Mouse (Mus musculus) T-helper 2 cell (primary cell): ENCODE measurements around the gene Tomm40.

Source experiments
- in situ Hi-C: fragments of 300-600 bp; cut with MboI, MseI; formaldehyde crosslinking; loops from one replicate; pipeline ENCODE4 v1.15.1; 2025; ENCODE audit warnings: high pct_unique_total_duplicates

The Tomm40 gene

DNA sequence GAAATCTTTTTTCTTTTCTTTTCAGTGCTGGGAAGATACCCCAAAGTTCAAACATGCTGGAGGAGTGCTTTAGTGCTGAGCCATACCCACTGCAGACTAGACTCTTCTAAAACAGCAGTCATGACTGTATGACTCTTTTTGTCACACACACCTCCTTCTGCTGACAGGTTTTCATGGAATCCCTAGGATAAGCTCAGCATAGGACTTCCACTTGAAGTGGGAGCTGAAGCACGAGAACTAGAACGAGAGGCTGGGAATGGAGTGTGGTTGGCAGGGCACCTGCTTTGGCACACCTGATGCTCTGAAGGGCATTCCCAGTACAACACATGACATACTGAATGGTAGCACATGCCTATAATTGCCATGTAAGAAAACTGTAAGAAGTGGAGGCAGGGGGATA lies 62.6 kb downstream of the Tomm40 start:
- in situ Hi-C loops: no loop called here
